Mouse (Mus musculus): ENCODE measurements around the gene Ncl.

Gene Ncl

DNA sequence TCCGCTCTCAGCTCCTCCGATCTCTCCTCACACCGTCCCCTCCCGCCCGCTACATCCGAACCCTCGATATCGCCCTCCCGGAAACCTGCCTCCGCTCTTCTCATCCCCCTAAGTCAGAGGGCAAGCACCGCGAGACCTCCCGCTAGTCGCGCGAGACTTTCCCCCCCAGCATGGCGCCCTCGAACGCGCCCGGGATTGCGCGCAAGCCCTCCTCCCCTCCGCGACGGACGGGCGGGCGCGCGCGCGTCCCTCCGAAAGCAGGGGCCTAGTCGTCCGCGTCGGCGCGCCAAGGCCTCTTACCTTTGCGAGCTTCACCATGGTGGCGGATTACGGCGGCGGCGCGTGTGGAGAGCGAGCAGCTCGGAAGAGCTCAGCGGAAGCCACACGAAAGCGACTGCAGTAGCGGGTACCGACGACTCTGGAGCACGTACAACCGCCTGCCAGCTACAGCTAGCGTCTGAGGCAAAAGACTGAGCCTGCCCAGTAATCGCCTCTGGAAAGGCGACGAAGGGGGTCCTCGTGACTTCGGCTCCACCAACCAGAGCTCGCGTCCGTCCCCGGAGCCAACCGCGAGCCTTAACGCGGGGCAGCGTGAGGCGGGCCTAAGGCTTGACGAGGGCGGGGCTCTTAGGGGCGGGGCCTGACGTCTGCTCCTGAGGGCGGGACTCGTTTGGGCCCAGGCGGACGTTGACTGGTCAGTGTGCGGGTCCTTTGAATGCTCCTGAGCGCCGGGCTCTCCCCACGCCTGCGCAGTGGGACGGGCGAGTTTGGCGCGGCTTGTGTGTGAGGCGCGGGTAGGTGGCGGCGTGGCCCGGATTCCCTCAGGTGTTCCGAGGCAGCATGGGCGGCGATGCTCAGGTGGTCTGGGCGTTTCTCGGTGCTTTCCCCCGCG, at the start of gene Ncl:
Gene Ncl, minus strand, starts transcription at position 495 of the 892 bp plus-strand sequence.
- in situ Hi-C loops (cut with MboI; ENCODE audit: unreplicated experiment in 2 of 2): no loop called here

DNA sequence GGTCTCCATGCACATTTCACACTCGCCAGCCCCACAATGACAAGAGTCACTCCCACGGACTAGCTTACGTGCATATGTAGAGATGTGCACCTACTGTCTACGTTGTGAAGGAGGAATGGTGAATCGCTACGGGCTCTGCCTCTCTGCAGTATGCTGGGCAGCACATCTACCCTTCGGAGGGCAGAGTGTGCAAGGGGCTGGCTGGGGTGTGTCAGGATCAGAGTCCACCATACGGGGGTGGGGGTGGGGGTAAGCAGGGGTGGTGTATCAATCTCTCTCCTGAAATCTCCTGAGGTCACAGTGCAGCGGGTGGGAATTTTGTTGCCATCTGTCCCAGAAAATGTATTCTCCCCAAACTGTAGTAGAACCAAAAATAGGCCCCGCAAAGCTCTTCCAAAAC, 49.3 kb upstream of the Ncl start:
- in situ Hi-C loops (cut with MboI; ENCODE audit: unreplicated experiment in 2 of 2): no loop called here

DNA sequence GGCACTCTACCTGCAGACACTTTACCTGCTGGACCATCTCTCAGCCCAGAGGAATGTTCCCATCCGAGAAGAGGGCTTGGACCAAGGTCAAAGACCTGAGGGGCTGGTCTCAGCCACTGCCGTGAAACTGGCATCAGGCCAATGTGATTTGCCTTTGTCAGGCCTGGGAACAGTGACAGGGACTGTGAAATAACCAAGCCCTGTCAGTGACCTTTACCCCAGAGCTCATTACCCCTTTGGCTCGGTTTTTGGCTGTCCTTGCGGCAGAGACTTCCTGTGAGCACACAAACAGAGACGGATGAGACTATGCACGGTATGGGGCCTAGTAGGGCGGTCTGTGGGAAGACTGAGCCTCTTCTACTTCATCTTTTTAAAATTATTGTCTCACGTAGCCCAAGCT, 47.7 kb upstream of the Ncl start:
- in situ Hi-C loops (cut with MboI; ENCODE audit: unreplicated experiment in 2 of 2): no loop called here

DNA sequence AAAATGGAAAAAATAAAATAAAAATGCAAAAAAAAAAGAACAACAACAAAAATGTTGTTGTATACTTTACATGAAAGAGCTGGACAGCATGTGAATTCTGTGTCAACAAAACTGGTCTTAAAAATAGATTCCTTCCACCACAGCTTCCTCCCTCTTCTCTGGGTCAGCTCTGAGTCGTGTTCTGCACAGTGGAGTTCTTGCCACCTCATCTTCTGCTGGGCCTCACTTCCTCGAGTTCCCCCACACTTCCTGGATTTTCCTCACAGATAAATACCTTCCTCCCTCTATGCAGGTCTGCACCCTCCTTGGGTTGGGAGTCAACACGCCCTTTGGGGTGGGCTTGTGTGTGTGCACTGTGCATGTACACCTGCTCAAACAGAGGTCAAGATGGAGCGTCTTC, 47.1 kb upstream of the Ncl start:
- in situ Hi-C loops (cut with MboI; ENCODE audit: unreplicated experiment in 2 of 2): no loop called here

DNA sequence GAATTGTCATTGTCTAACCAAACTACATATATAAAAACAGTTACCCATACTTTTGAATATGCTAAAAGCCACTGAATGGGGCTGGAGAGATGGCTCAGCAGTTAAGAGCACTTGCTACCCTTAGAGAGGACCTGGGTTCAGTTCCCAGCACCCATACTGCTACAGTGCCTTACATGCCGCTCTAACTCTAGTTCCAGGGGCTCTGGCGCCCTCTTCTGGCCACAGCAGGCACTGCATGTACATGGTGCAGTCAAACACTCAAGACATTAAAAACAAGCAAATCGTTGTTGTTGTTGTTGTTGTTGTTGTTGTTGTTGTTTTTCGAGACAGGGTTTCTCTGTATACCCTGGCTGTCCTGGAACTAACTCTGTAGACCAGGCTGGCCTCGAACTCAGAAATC, 45.6 kb upstream of the Ncl start:
- in situ Hi-C loops (cut with MboI; ENCODE audit: unreplicated experiment in 2 of 2): no loop called here

DNA sequence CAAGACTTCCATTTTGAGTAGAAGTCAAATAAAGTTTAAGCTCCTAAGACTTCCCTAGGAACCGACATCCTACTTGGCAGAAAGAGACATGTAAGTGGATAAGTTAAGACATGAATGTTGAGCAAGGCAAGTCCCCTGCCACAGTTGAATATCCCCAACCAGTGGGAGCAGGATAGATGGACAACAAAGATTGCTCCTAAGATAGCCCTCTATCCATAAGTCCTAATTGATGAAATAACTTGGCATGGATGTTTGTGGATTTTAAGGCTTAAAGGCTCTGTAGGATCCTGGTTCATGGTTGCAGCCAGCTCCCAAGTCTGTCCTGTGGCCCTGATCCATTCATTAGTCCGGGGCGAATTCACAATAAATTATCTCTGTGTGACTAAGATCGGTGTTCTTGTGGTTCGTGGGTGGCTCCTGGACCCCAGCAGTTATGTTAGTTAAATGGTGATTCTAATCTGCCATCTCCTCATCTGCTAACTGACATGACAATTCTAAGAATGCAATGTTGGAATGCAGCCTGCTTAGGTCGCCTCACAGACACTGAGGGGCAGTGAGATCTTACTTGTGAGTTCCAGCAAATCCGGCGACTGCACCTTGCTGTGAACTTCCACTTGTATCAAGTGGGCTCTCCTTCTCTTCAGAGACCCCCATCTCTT, 41.0 kb upstream of the Ncl start:
- in situ Hi-C loops (cut with MboI; ENCODE audit: unreplicated experiment in 2 of 2): no loop called here

DNA sequence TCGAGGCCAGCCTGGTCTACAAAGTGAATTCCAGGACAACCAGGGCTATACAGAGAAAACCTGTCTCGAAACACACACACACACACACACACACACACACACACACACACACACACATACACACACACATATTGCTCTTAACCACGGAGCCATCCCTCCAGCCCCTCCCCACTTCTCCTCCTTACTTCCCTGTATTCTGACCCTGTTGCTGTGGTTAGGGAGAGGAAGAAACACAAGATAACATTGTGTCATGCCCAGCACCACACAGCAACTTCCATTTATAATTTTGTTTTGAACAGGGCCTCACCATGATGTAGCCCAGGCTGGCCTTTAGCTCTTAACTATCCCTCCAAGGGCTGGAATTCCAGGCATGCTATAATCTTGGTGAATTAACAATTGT, 40.1 kb upstream of the Ncl start:
- in situ Hi-C loops (cut with MboI; ENCODE audit: unreplicated experiment in 2 of 2): no loop called here

DNA sequence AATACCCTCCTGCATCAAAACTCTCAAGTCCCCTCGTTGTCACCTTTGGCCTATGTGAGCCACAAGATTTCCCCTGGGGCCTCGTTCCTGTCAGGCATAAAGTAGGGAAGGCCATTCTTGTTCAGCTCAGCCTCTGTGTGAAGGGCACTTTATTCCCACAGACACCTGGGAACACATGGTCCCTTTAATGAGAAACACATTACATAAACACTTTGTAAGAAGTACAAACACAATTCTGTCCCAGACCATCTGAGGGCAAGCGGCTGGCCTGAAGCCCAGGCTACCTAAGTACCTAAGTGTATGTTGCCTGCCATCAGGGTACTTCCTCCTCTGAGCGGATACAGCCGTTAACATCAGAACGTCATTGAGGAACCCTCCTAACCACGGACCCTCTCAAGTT, 39.0 kb upstream of the Ncl start:
- in situ Hi-C loops (cut with MboI; ENCODE audit: unreplicated experiment in 2 of 2): no loop called here

DNA sequence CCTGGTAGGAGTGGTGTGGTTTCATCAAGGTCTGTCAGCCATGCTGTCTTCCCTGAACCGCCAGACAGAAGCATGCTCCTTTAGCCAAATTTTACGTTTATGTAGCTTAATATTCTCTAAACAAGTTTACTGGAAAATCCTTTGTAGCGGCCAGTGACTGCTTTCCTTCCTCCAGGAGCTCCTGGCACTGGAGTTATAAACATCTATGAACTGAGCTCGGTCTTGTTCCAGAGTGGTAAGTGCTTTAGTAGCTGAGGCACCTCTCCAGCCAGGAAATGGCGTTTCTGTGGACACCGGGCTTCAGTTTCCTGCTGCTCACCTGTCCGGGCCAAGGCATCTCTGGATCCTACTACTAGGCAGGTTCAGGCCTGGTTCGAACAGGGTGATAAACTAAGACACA, 38.4 kb upstream of the Ncl start:
- in situ Hi-C loops (cut with MboI; ENCODE audit: unreplicated experiment in 2 of 2): no loop called here

DNA sequence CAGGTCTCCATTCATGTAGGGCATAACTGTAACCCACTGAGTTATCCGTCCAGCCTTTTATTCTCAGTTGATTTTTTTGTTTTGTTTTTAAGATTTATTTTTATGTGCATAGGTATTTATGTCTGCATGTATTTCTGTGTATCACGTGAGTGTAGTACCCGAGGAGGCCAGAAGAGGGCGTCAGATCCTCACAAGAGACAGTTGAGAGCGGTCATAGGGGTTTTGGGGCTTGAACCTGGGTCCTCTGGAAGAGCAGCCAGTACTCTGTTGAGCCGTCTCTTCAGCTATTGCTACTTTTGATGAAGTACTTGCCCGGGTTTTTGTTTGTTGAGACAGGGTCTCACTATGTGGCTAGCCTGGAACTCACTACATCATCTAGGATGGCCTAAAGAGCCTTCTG, 36.7 kb upstream of the Ncl start:
- in situ Hi-C loops (cut with MboI; ENCODE audit: unreplicated experiment in 2 of 2): no loop called here

DNA sequence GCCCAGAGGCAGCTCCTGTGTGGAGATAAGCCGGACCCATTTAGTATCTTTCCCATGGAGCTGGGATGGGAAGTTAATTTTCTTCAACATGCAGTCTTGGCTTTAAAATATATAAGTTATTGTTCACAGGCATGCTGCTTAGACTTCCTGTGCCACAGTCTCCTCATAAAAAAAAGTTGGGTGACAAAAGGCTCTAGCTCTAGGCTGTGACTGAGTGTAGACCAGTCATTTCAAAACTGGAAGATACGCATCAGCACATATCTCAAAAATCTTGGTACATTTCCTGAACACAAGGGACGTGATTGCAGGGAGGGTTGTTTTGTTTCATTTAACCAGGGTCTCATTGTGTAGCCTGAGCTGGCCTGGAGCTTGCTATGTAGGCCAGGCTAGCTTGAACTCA, 35.0 kb upstream of the Ncl start:
- in situ Hi-C loops (cut with MboI; ENCODE audit: unreplicated experiment in 2 of 2): no loop called here

DNA sequence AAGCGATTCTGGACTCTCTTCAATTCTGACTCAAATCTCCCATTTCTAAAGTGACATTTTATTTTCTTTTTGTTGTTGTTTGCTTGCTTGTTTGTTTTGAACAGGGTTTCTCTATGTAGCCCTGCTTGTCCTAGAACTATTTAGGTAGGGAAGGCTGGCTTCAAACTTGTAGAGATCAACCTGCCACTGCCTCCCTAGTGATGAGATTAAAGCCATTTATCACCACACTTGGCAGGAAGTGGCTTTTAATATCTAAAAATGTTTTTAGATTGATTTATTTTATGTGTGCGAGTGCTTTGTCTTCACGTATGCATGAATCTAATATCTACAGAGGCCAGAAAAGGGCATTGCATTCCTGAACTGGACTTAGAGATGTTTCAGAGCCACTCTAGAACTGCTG, 34.0 kb upstream of the Ncl start:
- in situ Hi-C loops (cut with MboI; ENCODE audit: unreplicated experiment in 2 of 2): no loop called here

DNA sequence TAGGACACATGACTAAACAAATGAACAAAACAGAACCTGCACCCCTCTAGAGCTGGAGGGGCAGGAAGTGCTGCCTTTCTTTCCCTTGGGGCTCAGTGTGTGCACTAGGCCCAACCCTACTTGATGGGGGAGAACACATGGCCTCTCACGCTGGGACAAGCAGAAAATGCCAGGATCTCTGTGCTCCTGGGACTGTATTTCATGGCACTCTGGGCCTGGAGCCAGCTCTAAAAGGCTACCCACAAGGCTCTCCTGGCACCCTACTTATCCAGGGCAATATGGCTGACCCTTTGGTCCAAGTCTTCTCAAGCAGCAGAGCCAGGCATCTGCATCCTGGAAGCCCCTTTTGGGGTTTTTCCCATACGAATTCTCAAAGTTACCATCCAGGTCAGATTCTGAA, 32.2 kb upstream of the Ncl start:
- in situ Hi-C loops (cut with MboI; ENCODE audit: unreplicated experiment in 2 of 2): no loop called here

DNA sequence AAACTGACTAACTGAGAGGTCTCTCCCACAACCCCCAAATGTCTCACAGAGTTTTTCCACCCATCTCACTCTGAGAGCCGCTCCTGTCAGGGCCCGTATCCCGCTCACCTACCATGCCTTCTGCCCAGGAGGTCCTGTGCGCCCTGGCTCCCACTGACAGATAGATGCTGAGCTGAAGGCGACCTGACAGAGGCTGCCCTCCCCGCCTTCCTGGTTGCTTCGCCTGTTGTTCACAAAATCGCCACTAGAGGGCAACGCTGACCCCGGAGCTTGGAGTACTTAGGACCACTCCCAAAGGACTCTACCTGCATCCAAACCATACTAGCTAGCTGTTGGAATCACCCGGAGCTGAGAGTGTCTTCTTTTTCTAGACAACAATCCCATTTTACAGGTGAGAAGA, 30.0 kb upstream of the Ncl start:
- in situ Hi-C loops (cut with MboI; ENCODE audit: unreplicated experiment in 2 of 2): no loop called here

DNA sequence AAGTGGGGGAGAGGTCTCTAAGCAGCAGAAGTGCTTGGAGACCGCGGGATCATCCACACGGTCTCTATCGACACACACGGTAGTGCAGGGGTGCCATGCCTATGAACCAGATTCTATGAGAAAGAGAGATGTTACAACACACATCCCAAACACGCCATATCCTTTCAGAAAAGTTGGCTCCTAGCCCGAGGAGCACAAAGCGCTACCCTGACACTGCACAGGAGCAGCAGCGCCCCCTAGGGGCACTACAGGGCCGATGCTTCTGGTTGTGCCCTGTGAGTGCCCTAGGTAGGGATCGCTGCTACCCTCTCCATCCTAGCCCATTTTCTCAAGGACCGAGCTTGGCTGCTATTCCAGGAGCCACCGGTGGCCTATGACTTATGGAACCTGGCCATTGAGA, 21.8 kb upstream of the Ncl start:
- in situ Hi-C loops (cut with MboI; ENCODE audit: unreplicated experiment in 2 of 2): no loop called here

DNA sequence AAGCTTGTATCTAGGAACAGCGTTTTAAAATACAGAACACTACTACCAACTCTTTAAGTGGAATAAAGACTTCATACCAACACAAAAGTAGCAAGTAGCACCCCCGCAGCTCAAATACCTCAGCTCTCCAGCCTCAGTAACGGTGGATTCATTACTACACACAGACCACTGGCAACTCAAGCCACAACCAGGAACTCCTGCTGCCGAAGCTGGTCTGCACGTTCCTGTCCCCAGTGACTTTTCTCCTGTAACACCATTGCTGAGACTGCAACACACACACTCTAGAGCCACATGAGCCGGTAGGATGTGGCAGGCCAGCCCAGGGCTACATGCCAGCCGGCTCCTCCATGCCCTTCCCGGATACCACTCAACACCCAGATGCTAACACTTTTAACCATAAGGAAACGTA, 20.0 kb upstream of the Ncl start:
- in situ Hi-C loops (cut with MboI; ENCODE audit: unreplicated experiment in 2 of 2): no loop called here

DNA sequence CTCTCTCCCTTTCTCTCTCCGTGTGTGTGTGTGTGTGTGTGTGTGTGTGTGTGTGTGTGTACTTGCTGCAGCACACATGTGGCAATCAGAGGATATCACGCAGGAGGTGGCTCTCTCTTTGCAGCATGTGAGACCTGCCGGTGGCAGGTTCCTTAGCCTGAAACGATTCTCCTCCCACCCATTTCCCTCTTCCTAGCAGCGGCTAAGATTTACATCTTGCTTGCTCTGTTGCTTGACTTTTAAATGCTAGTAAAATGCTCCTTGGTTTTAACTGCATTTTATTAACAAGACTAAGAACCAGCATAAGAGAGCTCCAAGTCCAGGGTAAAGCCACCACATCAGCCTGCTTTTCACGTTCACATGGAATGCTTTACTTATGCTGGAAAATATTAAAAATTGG, 19.5 kb upstream of the Ncl start:
- in situ Hi-C loops (cut with MboI; ENCODE audit: unreplicated experiment in 2 of 2): no loop called here

DNA sequence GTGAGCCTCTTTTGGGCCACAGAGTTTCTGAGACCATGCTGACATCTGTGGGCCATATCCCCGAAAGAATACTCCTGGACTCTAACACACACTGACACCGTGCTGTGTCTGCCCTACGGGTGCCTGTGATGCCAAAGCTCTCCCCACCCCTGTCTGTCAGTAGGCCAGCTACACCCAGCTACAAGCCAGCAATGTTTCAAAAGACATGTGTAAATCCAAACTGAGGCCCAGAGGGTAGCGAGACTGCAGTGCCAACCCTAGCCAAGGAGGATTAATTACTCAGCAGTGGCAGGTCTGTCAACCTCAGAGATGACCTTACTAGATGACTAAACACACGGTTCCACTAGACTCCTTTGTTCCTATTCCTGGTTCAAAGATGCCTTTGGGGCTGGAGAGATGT, 17.2 kb upstream of the Ncl start:
- in situ Hi-C loops (cut with MboI; ENCODE audit: unreplicated experiment in 2 of 2): no loop called here

DNA sequence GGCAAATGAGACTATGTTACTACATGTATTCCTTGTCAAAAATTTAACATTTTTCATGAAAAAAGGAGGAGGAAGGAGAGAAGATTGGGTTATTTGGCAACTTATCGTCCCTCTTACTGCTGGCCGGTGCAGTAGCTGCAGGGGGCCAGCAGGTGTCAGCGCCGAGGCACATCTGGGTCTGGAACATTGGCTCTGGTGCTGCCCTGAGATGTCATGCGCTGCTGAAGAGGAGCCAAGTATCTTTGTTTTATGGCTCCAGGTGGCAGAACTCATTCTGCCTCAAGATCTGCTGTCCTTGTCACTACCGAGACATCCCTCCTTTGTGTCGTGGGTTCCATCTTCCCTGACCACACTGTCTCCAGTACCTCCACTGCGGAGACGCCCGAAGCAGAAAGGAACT, 12.8 kb upstream of the Ncl start:
- in situ Hi-C loops (cut with MboI; ENCODE audit: unreplicated experiment in 2 of 2): no loop called here

DNA sequence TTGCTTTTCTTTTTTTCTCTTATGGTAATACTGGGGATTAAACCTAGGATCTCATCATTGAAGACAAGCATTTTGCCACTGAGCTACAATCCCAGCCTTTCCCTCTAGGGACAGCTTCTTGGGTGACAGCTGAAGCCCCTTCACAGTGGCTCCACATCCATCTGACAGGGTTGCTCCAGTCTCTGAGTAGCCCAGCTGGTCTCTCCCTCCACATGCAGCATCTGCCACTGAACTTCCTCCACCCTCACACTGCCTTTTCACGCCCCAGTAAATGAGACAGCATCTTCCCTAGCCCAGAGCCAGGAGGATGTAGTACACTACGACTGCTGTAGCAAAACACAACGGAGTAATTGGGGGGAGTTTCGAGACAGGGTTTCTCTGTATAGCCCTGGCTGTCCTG, 8.9 kb upstream of the Ncl start:
- in situ Hi-C loops (cut with MboI; ENCODE audit: unreplicated experiment in 2 of 2): no loop called here

DNA sequence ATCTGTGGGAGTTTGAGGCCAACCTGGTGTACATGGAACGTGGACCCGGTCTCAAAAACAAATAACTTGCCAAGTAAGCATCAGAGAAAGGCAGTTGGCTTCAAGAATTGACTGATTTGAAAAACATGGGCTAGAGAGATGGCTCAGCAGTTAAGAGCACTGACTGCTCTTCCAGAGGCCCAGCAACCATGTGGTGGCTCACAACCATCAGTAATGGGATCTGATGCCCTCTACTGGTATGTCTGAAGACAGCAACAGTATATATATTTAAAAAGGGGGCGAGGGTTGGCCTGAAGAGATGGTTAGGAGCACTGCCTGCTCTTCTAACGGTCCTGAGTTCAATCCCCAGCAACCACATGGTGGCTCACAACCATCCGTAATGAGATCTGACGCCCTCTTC, 4.5 kb upstream of the Ncl start:
- in situ Hi-C loops (cut with MboI; ENCODE audit: unreplicated experiment in 2 of 2): no loop called here

DNA sequence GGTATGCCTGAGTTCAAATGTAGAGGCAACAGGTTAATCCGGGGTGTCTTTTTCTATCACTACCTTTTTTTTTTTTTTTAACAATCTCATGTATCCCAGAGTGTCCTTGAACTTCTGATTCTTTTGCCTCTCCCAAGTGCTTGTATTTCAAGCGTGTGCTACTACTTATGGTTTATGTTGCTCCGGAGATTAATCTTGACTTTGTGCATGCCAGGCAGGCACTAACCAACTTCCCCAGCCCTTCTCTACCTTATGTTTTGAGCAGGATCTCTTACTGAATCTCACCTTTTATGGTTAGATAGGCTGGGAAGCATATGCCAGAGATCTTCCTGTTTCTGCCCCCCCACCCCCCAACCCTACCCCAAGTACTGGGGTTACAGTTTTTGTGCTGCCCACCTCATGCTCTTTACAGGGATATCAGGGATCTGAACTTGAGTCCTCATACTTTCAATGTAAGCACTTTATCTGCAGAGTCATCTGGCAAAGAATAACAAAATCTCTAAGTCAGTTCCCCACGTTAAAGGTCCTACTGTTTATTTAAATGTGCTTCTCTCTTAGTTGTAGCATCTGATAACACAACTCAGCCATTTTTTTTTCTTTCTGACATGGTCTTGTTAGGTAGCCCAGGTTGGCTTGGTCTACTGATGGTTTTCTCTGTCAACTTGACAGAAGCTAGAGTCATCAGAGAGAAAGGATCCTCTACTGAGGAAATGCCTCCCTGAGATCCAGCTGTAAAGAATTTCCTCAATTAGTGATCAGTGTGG, 2.8 kb upstream of the Ncl start:
- in situ Hi-C loops (cut with MboI; ENCODE audit: unreplicated experiment in 2 of 2): no loop called here
